Mouse (Mus musculus) embryonic facial prominence, embryonic 10.5 days (tissue): Measurements from ENCODE around the gene Cd163l1. TPM values are rescaled to one million over a fixed set of nuclear protein-coding genes. Genes with fewer than 3 reads are reported as not detected.

ENCODE experiments used
- DNase-seq: peaks from one replicate; pipeline ENCODE4 v3.0.0-alpha.2; 2017; ENCODE audit warnings: low spot score
- H3K27ac ChIP-seq: fragments of 300-500 bp; sonication (generic); replicated peaks from 2 replicates; pipeline ENCODE4 v1.5.1; 2016; ENCODE audit warnings: mild to moderate bottlenecking
- H3K27me3 ChIP-seq: fragments of 300-500 bp; sonication (generic); replicated peaks from 2 replicates; pipeline ENCODE4 v1.6.1; 2016; ENCODE audit warnings: low read depth, mild to moderate bottlenecking; ENCODE audit not compliant: poor library complexity, severe bottlenecking
- H3K36me3 ChIP-seq: fragments of 300-500 bp; sonication (generic); replicated peaks from 2 replicates; pipeline ENCODE4 v1.6.1; 2016; ENCODE audit warnings: mild to moderate bottlenecking, moderate library complexity
- H3K4me1 ChIP-seq: fragments of 300-500 bp; sonication (generic); 2 replicates; pipeline ENCODE4 v1.6.1; 2016
- H3K4me3 ChIP-seq: fragments of 300-500 bp; sonication (generic); 2 replicates; pipeline ENCODE4 v1.5.1; 2016; ENCODE audit warnings: mild to moderate bottlenecking, moderate library complexity
- H3K9me3 ChIP-seq: fragments of 300-500 bp; sonication (generic); 2 replicates; pipeline ENCODE4 v1.6.1; 2016; ENCODE audit warnings: mild to moderate bottlenecking
- WGBS: fragments of 180-500 bp; shearing (Covaris S2); methylation state at CpG from one replicate; pipeline ENCODE4 v1.1.7; 2016; 5-methylcytosine and 5-hydroxymethylcytosine counted together
- polyA plus RNA-seq: library from polyadenylated mRNA; unstranded; fragments of >200 nt; fragmentation: Nextera tagmentation; extraction: Ambion mirVana; gene quantifications from 2 replicates; pipeline ENCODE4 v1.2.1, GENCODE M21; 2016

The Cd163l1 gene
- polyA plus RNA-seq: not detected in 2 replicates

- no peak for DNase-seq
- H3K9me3 ChIP-seq: no peaks in the 10 kb centered on the region
- H3K4me1 ChIP-seq: no peaks in the 10 kb centered on the region
- H3K36me3 ChIP-seq: no peaks in the 10 kb centered on the region
- H3K4me3 ChIP-seq: no peak within 1 kb of the TSS
- 88% methylated on average over 2 of the region's 2 CpGs for WGBS
- H3K27ac ChIP-seq: no peak within 1 kb of the TSS
- H3K27me3 ChIP-seq: no peaks in the 10 kb centered on the region
Measured at GRCm38 (mm10) chr7:140217967-140218366, at the start of gene Cd163l1. Gene Cd163l1 (plus strand): TSS chr7:140218267.

- H3K36me3 ChIP-seq: no peaks in the 10 kb centered on the region
- H3K9me3 ChIP-seq: no peaks in the 10 kb centered on the region
- no peaks in the 10 kb centered on the region for H3K4me1 ChIP-seq
- H3K27me3 ChIP-seq: no peaks in the 10 kb centered on the region
- H3K4me3 ChIP-seq: no peak overlapping the region
- 76% methylated on average over 4 of the region's 4 CpGs for WGBS
- DNase-seq: no peak
- H3K27ac ChIP-seq: no peak overlapping the region
Measured at GRCm38 (mm10) chr7:140169386-140169785, 48.7 kb upstream of the Cd163l1 start.

GRCm38 (mm10) chr7:140170863-140171262, 47.2 kb upstream of the Cd163l1 start:
- Histone ChIP-seq H3K4me3 (no peak overlapping the region), H3K36me3 (no peaks in the 10 kb centered on the region), H3K27ac (no peak overlapping the region), H3K4me1 (no peaks in the 10 kb centered on the region), H3K27me3 (no peaks in the 10 kb centered on the region), H3K9me3 (no peaks in the 10 kb centered on the region)
- DNase-seq: no peak
- WGBS: 92% methylated on average over 3 of the region's 3 CpGs

- H3K4me1 ChIP-seq: no peaks in the 10 kb centered on the region
- H3K4me3 ChIP-seq: no peak within 1 kb of the TSS
- no peak within 1 kb of the TSS for H3K27ac ChIP-seq
- no peaks in the 10 kb centered on the region for H3K9me3 ChIP-seq
- DNase-seq: no peak
- H3K36me3 ChIP-seq: no peaks in the 10 kb centered on the region
- H3K27me3 ChIP-seq: no peaks in the 10 kb centered on the region
- WGBS: 79% methylated on average over 1 of the region's 1 CpGs
Measured at GRCm38 (mm10) chr7:140172936-140173335, 45.1 kb upstream of the Cd163l1 start, which contains the start of gene Olfr523. Gene Olfr523 (plus strand): TSS chr7:140173217.

GRCm38 (mm10) chr7:140179176-140179575, 38.9 kb upstream of the Cd163l1 start:
- H3K27me3 ChIP-seq: no peaks in the 10 kb centered on the region
- no peak overlapping the region for H3K4me3 ChIP-seq
- WGBS: 84% methylated on average over 2 of the region's 2 CpGs
- DNase-seq: no peak
- H3K4me1 ChIP-seq: no peaks in the 10 kb centered on the region
- H3K9me3 ChIP-seq: no peaks in the 10 kb centered on the region
- no peaks in the 10 kb centered on the region for H3K36me3 ChIP-seq
- no peak overlapping the region for H3K27ac ChIP-seq

- Histone ChIP-seq H3K4me3 (no peak overlapping the region), H3K27ac (no peak overlapping the region), H3K9me3 (no peaks in the 10 kb centered on the region), H3K4me1 (no peaks in the 10 kb centered on the region), H3K36me3 (no peaks in the 10 kb centered on the region), H3K27me3 (no peaks in the 10 kb centered on the region)
- no peak for DNase-seq
- whole genome bisulfite sequencing: 90% methylated on average over 2 of the region's 2 CpGs
Measured at GRCm38 (mm10) chr7:140180692-140181091, 37.4 kb upstream of the Cd163l1 start.

GRCm38 (mm10) chr7:140184206-140184605, 33.9 kb upstream of the Cd163l1 start:
- H3K4me3 ChIP-seq: no peak overlapping the region
- DNase-seq: no peak
- 85% methylated on average over 4 of the region's 4 CpGs for WGBS
- no peaks in the 10 kb centered on the region for H3K36me3 ChIP-seq
- H3K9me3 ChIP-seq: no peaks in the 10 kb centered on the region
- no peak overlapping the region for H3K27ac ChIP-seq
- H3K4me1 ChIP-seq: no peaks in the 10 kb centered on the region
- no peaks in the 10 kb centered on the region for H3K27me3 ChIP-seq

GRCm38 (mm10) chr7:140186646-140187620, 31.1 kb upstream of the Cd163l1 start:
- Histone ChIP-seq H3K9me3 (no peaks in the 10 kb centered on the region), H3K36me3 (no peaks in the 10 kb centered on the region), H3K27ac (no peak overlapping the region), H3K27me3 (no peaks in the 10 kb centered on the region), H3K4me1 (no peaks in the 10 kb centered on the region), H3K4me3 (no peak overlapping the region)
- peak; percentile 11 for DNase-seq
- 67% methylated on average over 18 of the region's 18 CpGs for WGBS

- Histone ChIP-seq H3K27ac (no peak overlapping the region), H3K9me3 (no peaks in the 10 kb centered on the region), H3K4me3 (no peak overlapping the region), H3K36me3 (no peaks in the 10 kb centered on the region), H3K4me1 (no peaks in the 10 kb centered on the region), H3K27me3 (no peaks in the 10 kb centered on the region)
- WGBS: 82% methylated on average over 7 of the region's 7 CpGs
- no peak for DNase-seq
Measured at GRCm38 (mm10) chr7:140187721-140188390, 30.2 kb upstream of the Cd163l1 start.

- H3K27me3 ChIP-seq: no peaks in the 10 kb centered on the region
- no peak overlapping the region for H3K4me3 ChIP-seq
- H3K36me3 ChIP-seq: no peaks in the 10 kb centered on the region
- no peaks in the 10 kb centered on the region for H3K4me1 ChIP-seq
- H3K27ac ChIP-seq: no peak overlapping the region
- WGBS: 62% methylated on average over 4 of the region's 4 CpGs
- DNase-seq: no peak
- no peaks in the 10 kb centered on the region for H3K9me3 ChIP-seq
Measured at GRCm38 (mm10) chr7:140188391-140189328, 29.4 kb upstream of the Cd163l1 start.

- DNase-seq: no peak
- H3K9me3 ChIP-seq: no peaks in the 10 kb centered on the region
- H3K27ac ChIP-seq: no peak overlapping the region
- no peaks in the 10 kb centered on the region for H3K27me3 ChIP-seq
- H3K4me3 ChIP-seq: no peak overlapping the region
- no peaks in the 10 kb centered on the region for H3K4me1 ChIP-seq
- WGBS: 87% methylated on average over 1 of the region's 1 CpGs
- no peaks in the 10 kb centered on the region for H3K36me3 ChIP-seq
Measured at GRCm38 (mm10) chr7:140190435-140190834, 27.6 kb upstream of the Cd163l1 start.

- Histone ChIP-seq H3K4me3 (no peak overlapping the region), H3K27me3 (no peaks in the 10 kb centered on the region), H3K4me1 (no peaks in the 10 kb centered on the region), H3K9me3 (no peaks in the 10 kb centered on the region), H3K36me3 (no peaks in the 10 kb centered on the region), H3K27ac (no peak overlapping the region)
- no peak for DNase-seq
- WGBS: 70% methylated on average over 2 of the region's 2 CpGs
Measured at GRCm38 (mm10) chr7:140192445-140192844, 25.6 kb upstream of the Cd163l1 start.
